Mouse (Mus musculus): ENCODE results near the gene Prkcb. TPM values are rescaled to one million over a fixed set of nuclear protein-coding genes. Genes with fewer than 3 reads are reported as not detected.
A peak's percentile ranks its signal among the peaks of the same experiment; 100 is the strongest.

The Prkcb gene
- total RNA-seq, 4 experiments from 2014 or later: 1.6 to 4.8 (median 2.1) TPM

- DNase-seq (ENCODE audit: low spot score): no peak
Measured at GRCm38 (mm10) chr7:122667903-122668302, 379.4 kb downstream of the Prkcb start.

DNA sequence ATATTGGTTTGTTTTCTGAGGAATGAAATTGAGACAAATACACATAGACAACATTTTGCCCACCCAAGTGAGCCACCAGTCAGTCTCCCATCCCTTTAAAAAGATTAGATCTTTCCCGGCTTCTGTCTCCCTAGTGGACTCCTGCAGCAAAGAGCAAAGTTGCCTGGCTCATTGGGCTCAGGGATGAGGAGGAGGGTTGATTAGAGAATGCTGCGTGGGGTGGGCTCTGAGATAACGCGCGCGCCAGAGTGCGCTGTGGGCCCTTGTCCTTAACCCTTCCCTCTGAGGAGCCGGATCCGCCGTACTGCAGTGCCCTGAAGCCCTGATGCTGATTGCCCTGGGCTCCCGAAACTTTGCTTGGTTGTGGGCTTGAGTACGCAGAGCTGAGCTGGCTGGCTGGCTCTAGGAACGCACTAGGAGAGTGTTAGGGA, 381.9 kb downstream of the Prkcb start, which contains the start of gene Cacng3:
Gene Cacng3, plus strand, starts transcription at position 51 of the 431 bp plus-strand sequence.
- DNase-seq (ENCODE audit: low spot score): no peak

GRCm38 (mm10) chr7:122670873-122671641, 382.5 kb downstream of the Prkcb start:
- peak; percentile 71 for DNase-seq (ENCODE audit: low spot score)

DNA sequence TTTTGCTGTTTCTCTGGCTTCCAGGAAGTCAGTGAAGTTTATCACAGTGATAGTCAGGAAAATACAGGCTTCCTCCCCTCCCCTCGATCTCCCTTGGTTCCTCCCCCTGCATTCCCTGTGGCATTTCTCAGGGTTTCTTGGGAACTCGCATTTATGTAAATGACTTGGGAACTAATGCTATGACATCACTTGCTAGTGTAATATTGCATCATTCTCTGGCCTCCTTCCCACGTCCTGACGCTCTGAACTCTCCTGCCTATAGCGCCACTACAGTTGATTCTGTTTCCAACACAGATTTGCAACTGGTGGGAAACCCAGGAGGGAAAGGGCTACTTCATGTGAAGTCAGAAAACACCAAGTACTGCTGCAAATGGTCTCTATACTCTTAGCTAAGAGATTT, 384.4 kb downstream of the Prkcb start:
- DNase-seq (ENCODE audit: low spot score): no peak

DNA sequence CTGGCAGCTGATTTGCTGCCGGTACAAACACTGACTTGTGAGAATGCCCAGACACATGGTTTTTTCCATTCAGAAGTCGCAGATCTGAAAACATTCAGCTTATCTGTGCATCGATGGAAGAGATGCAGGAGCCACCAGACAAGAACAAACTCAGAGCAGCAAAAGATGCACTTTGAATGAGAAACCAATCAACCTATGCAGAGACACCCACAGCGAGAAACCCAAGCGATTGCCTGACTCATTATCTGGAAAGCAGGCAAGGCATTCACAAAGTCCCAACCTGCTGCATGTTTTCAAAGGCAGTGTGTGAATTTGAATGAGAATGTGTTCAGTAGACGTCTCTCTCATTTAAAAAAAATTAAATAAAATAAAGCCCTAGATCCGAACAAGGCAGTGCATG, 386.7 kb downstream of the Prkcb start:
- no peak for DNase-seq (ENCODE audit: low spot score)

Other genes starting within 250 kb of the Prkcb start
- 10 to 100 TPM; 32.5 to 41.6 (median 37.3) TPM for gene Ubfd1, start 221.6 kb upstream of the Prkcb start, total RNA-seq (2022)
- gene Ears2, start 221.5 kb upstream of the Prkcb start, total RNA-seq (2022): 10 to 100 TPM; 13.3 to 14.3 (median 13.7) TPM
- gene Ndufab1, start 186.9 kb upstream of the Prkcb start, total RNA-seq (2022): 1,000 to 10,000 TPM; 1,624 to 1,874 (median 1,747) TPM
- 1 to 10 TPM in 2 of 4 experiments, under 1 TPM in 2; 0.38 to 1.2 (median 1.0) TPM for gene Palb2, start 155.8 kb upstream of the Prkcb start, total RNA-seq (2022)
- 10 to 100 TPM; 28.6 to 29.8 (median 29.1) TPM for gene Dctn5, start 155.7 kb upstream of the Prkcb start, total RNA-seq (2022)
- gene Plk1, start 129.3 kb upstream of the Prkcb start, total RNA-seq (2022): under 1 TPM; 0.31 to 0.66 (median 0.46) TPM
- gene Ern2, start 102.5 kb upstream of the Prkcb start, total RNA-seq (2022): not detected
- 1 to 10 TPM; 2.9 to 3.9 (median 3.3) TPM for gene Chp2, start 69.3 kb upstream of the Prkcb start, total RNA-seq (2022)